Mouse (Mus musculus): ENCODE measurements around the gene Ppp1r15a. TPM values are rescaled to one million over a fixed set of nuclear protein-coding genes. Genes with fewer than 3 reads are reported as not detected.
"Not testable (repeated sequence)": the region's sequence is repeated elsewhere in the genome, so short reads cannot be mapped to it uniquely, and the experiment has no call there.

Gene Ppp1r15a
- polyA plus RNA-seq, 1 experiment from 2014 or later, result 22.3 TPM

DNA sequence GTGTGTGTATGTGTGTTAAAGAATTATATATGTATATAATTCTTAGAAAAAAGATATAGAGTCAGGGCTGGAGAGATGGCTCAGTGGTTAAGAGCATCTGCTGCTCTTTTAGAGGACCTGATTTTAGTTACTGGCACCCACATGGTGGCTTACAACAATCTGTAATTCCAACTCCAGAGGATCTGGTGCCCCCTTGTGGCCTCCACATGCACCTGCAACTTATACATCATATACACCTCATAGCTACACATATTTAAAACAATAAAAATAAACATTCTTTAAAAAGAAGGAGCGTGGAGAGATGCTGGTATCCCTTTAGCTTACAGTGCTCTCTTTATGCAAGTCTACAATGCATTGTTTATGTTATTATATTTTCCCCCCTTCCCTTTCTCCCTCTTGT lies 18.5 kb upstream of the Ppp1r15a start:
- no peaks in the 10 kb centered on the region for H3K27me3 ChIP-seq
- no peaks in the 10 kb centered on the region for H3K9me3 ChIP-seq
- H3K4me3 ChIP-seq, result no peak overlapping the region
- H3K9ac ChIP-seq, result no peak overlapping the region
- no peak overlapping the region for H3K4me2 ChIP-seq
- WGBS, result 91% methylated on average over 1 of the region's 1 CpGs
- H3K4me1 ChIP-seq, result no peaks in the 10 kb centered on the region
- ATAC-seq (ENCODE audit: insufficient number of reproducible peaks, low FRiP score, low TSS enrichment, low read depth), result no peak
- no peak overlapping the region for H3K27ac ChIP-seq
- H3K36me3 ChIP-seq, result no peaks in the 10 kb centered on the region

DNA sequence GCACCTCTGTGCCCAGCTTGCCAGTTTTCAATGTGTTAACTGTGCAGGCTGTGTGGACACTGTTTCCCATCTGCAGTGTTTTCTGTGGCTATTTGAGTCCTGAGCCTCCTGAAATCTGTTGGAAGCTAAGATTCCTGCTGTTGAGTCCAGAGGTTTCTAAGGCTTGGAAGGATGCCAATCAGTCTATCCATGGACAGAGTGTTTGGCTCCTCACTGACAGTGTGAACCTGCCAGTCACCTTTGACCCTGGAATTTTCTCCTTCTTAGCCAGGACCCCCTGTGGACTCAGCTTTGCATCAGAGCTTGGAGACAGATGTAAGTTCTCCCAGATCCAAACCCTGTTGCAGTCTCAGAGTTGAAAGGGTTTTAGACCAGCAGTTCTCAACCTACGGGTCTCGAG lies 14.1 kb upstream of the Ppp1r15a start:
- H3K4me1 ChIP-seq, result peaks cover 11% of the 10 kb centered on the region; the same call in 1 of the 2 replicates
- H3K9me3 ChIP-seq, result no peaks in the 10 kb centered on the region
- no peak overlapping the region for H3K9ac ChIP-seq
- no peaks in the 10 kb centered on the region for H3K27me3 ChIP-seq
- no peak overlapping the region for H3K4me2 ChIP-seq
- no peak overlapping the region for H3K4me3 ChIP-seq
- no peak for ATAC-seq (ENCODE audit: insufficient number of reproducible peaks, low FRiP score, low TSS enrichment, low read depth)
- H3K27ac ChIP-seq, result no peak overlapping the region
- WGBS, result 54% methylated on average over 2 of the region's 2 CpGs
- H3K36me3 ChIP-seq, result no peaks in the 10 kb centered on the region

GRCm38 (mm10) chr7:45539095-45539494 lies 13.0 kb upstream of the Ppp1r15a start:
- Histone ChIP-seq H3K9ac (no peak overlapping the region), H3K36me3 (no peaks in the 10 kb centered on the region)
- WGBS, result 86% methylated on average over 3 of the region's 3 CpGs

GRCm38 (mm10) chr7:45538163-45539041 lies 12.3 kb upstream of the Ppp1r15a start:
- Histone ChIP-seq H3K27ac (0 out of 2 replicates have a peak overlapping the region, but pooled peaks have one; percentile 17), H3K9ac (no peak overlapping the region), H3K27me3 (no peaks in the 10 kb centered on the region), H3K4me3 (peak overlapping the region; percentile 49), H3K9me3 (no peaks in the 10 kb centered on the region), H3K36me3 (no peaks in the 10 kb centered on the region), H3K4me1 (peaks cover 11% of the 10 kb centered on the region; the same call in 1 of the 2 replicates), H3K4me2 (peak overlapping the region; percentile 87)
- 3% methylated on average over 28 of the region's 29 CpGs for WGBS
- ATAC-seq (ENCODE audit: insufficient number of reproducible peaks, low FRiP score, low TSS enrichment, low read depth), result peak; percentile 76; the same call in 1 of the 2 replicates

More at GRCm38 (mm10) chr7:45539095-45539494, 13.0 kb upstream of the Ppp1r15a start:
- H3K4me2 ChIP-seq, result no peak overlapping the region
- no peak overlapping the region for H3K4me3 ChIP-seq
- H3K27ac ChIP-seq, result 0 out of 2 replicates have a peak overlapping the region, but pooled peaks have one; percentile 17
- ATAC-seq (ENCODE audit: insufficient number of reproducible peaks, low FRiP score, low TSS enrichment, low read depth), result no peak
- H3K9me3 ChIP-seq, result no peaks in the 10 kb centered on the region
- H3K4me1 ChIP-seq, result peaks cover 11% of the 10 kb centered on the region; the same call in 1 of the 2 replicates
- H3K27me3 ChIP-seq, result no peaks in the 10 kb centered on the region

DNA sequence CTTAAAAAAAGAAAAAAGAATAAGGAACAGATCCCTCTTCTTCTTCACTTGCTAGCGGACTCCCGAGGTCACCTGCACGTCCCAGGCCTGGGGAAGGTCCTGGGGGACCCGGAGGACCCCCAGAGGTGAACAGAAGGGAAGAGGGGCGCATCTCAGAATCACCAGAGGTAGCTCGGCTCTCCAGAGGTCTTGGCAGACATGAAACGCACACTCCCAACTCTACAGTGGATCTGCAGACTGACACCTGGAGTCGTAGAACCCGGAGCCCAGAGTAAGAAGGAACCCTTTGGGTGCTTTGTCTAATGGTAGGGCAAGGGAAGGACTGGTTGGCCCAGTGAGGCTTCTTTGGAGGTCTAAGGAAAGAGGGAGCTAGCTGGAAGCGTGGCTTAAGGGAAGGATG lies 11.5 kb upstream of the Ppp1r15a start:
- no peaks in the 10 kb centered on the region for H3K9me3 ChIP-seq
- WGBS, result 85% methylated on average over 10 of the region's 10 CpGs
- no peaks in the 10 kb centered on the region for H3K27me3 ChIP-seq
- no peak overlapping the region for H3K27ac ChIP-seq
- no peaks in the 10 kb centered on the region for H3K36me3 ChIP-seq
- H3K4me1 ChIP-seq, result peaks cover 11% of the 10 kb centered on the region; the same call in 1 of the 2 replicates
- no peak for ATAC-seq (ENCODE audit: insufficient number of reproducible peaks, low FRiP score, low TSS enrichment, low read depth)
- peak overlapping the region; percentile 49 for H3K4me3 ChIP-seq
- no peak overlapping the region for H3K9ac ChIP-seq
- peak overlapping the region; percentile 87 for H3K4me2 ChIP-seq

DNA sequence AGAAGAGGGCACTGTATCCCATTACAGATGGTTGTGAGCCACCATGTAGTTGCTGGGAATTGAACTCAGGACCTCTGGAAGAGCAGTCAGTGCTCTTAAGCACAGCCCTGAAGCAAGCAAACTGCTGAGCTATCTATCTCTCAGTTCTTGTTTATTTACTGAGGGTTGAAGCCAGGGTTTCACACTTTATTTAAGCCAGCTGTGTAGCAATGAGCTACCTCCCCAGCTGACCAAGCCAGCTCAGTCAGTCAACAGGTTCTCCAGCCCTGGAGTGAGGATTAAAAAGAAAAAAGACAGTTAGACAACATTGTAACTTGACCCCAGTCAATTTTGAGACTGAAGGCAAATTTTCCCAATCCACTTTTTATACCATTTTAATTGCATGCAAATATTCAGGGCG lies 9.6 kb upstream of the Ppp1r15a start:
- Histone ChIP-seq H3K27me3 (no peaks in the 10 kb centered on the region), H3K27ac (no peak overlapping the region), H3K4me2 (no peak overlapping the region), H3K36me3 (no peaks in the 10 kb centered on the region), H3K9me3 (no peaks in the 10 kb centered on the region), H3K4me1 (peaks cover 14% of the 10 kb centered on the region; the same call in 1 of the 2 replicates), H3K9ac (no peak overlapping the region), H3K4me3 (no peak overlapping the region)
- ATAC-seq (ENCODE audit: insufficient number of reproducible peaks, low FRiP score, low TSS enrichment, low read depth), result no peak
- WGBS, result 70% methylated on average over 1 of the region's 1 CpGs

GRCm38 (mm10) chr7:45530643-45531042 lies 4.6 kb upstream of the Ppp1r15a start:
- H3K9ac ChIP-seq, result no peak overlapping the region
- H3K36me3 ChIP-seq, result no peaks in the 10 kb centered on the region
- no peaks in the 10 kb centered on the region for H3K27me3 ChIP-seq
- H3K4me2 ChIP-seq, result peak overlapping the region; percentile 8; the same call in 1 of the 2 replicates
- H3K9me3 ChIP-seq, result no peaks in the 10 kb centered on the region
- peak overlapping the region; percentile 69 for H3K27ac ChIP-seq
- 51% methylated on average over 2 of the region's 2 CpGs for WGBS
- H3K4me3 ChIP-seq, result no peak overlapping the region
- H3K4me1 ChIP-seq, result peaks cover 22% of the 10 kb centered on the region
- ATAC-seq (ENCODE audit: insufficient number of reproducible peaks, low FRiP score, low TSS enrichment, low read depth), result no peak

DNA sequence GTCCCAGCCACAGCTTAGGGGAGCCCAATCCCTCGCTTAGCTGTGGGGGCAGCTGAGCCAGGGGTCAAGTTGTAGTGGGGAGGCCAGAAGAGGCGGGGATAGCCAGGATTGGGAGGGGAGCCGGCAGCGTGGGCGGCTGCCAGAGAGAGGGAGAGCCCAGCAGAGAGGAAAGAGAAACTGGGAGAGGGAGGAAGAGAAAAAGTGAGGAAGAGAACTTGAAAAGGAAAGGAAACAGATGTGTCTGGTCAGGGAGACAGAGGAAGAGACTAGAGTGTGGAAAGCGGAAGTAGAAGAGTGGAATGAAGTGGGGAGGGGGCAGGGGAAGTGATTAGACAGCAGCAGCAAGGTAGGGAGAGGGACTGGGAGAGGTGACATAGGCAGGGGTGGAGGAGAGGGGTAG lies 3.4 kb upstream of the Ppp1r15a start:
- H3K4me2 ChIP-seq, result no peak overlapping the region
- no peak for ATAC-seq (ENCODE audit: insufficient number of reproducible peaks, low FRiP score, low TSS enrichment, low read depth)
- H3K4me1 ChIP-seq, result peaks cover 30% of the 10 kb centered on the region
- H3K27me3 ChIP-seq, result no peaks in the 10 kb centered on the region
- no peak overlapping the region for H3K4me3 ChIP-seq
- no peak overlapping the region for H3K9ac ChIP-seq
- no peaks in the 10 kb centered on the region for H3K9me3 ChIP-seq
- WGBS, result 12% methylated on average over 6 of the region's 6 CpGs
- peaks cover 3% of the 10 kb centered on the region; the same call in 1 of the 2 replicates for H3K36me3 ChIP-seq
- H3K27ac ChIP-seq, result no peak overlapping the region; the same call in 1 of the 2 replicates

DNA sequence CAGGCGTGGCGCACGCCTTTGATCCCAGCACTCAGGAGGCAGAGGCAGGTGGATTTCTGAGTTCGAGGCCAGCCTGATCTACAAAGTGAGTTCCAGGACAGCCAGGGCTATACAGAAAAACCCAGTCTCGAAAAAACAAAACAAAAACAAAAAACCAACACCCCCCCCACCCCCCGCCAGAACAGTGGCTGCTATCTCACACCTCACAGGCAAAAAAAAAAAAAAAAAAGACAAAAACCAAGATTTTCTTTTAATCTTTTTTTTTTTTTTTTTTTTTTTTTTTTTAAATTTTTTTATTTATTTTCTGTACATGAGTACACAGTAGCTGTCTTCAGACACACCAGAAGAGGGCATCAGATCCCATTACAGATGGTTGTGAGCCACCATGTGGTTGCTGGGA lies 1.1 kb upstream of the Ppp1r15a start:
- H3K36me3 ChIP-seq; H3K27me3 ChIP-seq; H3K27ac ChIP-seq; ATAC-seq (ENCODE audit: insufficient number of reproducible peaks, low FRiP score, low TSS enrichment, low read depth); H3K9ac ChIP-seq; H3K4me3 ChIP-seq; H3K9me3 ChIP-seq; H3K4me2 ChIP-seq: not testable (repeated sequence)
- 90% methylated on average over 6 of the region's 6 CpGs for WGBS
- peaks cover 48% of the 10 kb centered on the region for H3K4me1 ChIP-seq

DNA sequence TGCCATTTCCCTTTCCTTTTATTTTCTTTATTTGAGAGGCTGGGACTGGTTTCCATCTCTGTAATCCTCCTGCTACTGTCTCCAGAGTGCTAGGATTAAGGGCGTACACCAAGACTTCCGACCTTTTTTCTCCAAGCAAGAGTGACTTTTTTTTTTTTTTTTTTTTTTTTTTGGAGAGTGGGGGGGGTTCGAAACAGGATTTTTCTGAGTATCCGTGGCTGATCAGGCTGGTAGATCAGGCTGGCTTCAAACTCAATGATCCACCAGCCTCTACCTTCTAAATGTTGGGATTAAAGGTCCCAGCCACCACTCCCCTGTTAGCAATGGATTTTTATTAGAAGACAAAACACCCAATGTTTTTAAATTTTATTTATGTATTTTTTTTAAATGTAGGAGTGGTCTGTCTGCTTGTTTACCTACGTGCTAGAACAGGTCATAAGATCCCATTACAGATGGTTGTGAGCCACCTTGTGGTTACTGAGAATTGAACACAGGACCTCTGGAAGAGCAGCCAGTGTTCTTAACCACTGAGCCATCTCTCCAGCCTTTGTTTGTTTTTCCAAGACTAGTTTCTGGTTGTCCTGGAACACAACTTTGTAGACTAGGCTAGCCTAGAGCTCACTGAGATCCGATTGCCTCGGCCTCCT lies 529 bp upstream of the Ppp1r15a start:
- Histone ChIP-seq H3K4me1 (peaks cover 50% of the 10 kb centered on the region), H3K27ac (peak overlapping the region; percentile 97), H3K36me3 (peaks cover 7% of the 10 kb centered on the region; the same call in 1 of the 2 replicates), H3K9me3 (no peaks in the 10 kb centered on the region), H3K27me3 (no peaks in the 10 kb centered on the region), H3K9ac (peak overlapping the region; percentile 84; the same call in 1 of the 2 replicates), H3K4me2 (peak overlapping the region; percentile 73), H3K4me3 (peak overlapping the region; percentile 83)
- WGBS, result 22% methylated on average over 7 of the region's 7 CpGs
- ATAC-seq (ENCODE audit: insufficient number of reproducible peaks, low FRiP score, low TSS enrichment, low read depth), result no peak

GRCm38 (mm10) chr7:45524841-45525621 lies 1.0 kb downstream of the Ppp1r15a start:
- Histone ChIP-seq H3K27me3 (no peaks in the 10 kb centered on the region), H3K36me3 (peaks cover 7% of the 10 kb centered on the region; the same call in 1 of the 2 replicates), H3K9ac (peak overlapping the region; percentile 84), H3K9me3 (no peaks in the 10 kb centered on the region), H3K4me3 (peak overlapping the region; percentile 83), H3K4me1 (peaks cover 45% of the 10 kb centered on the region), H3K27ac (peak overlapping the region; percentile 97), H3K4me2 (peak overlapping the region; percentile 73)
- no peak for ATAC-seq (ENCODE audit: insufficient number of reproducible peaks, low FRiP score, low TSS enrichment, low read depth)
- 26% methylated on average over 12 of the region's 12 CpGs for WGBS
